Mouse (Mus musculus): ENCODE results near the gene Fam71f2. TPM values are rescaled to one million over a fixed set of nuclear protein-coding genes. Genes with fewer than 3 reads are reported as not detected.

Gene Fam71f2
- polyA plus RNA-seq, 1 experiment, result 0.45 TPM

GRCm38 (mm10) chr6:29299112-29299511, 19.7 kb downstream of the Fam71f2 start:
- Histone ChIP-seq H3K4me3 (ENCODE audit: insufficient read depth, low read depth, low read length) (no peak overlapping the region), H3K4me1 (ENCODE audit: control insufficient read depth, insufficient read depth, low read length) (no peaks in the 10 kb centered on the region), H3K27me3 (replicated peaks; ENCODE audit: control insufficient read depth, insufficient read depth, low read length) (no peaks in the 10 kb centered on the region), H3K36me3 (ENCODE audit: control insufficient read depth, insufficient read depth, low read length) (no peaks in the 10 kb centered on the region), H3K27ac (ENCODE audit: insufficient read depth, low read depth, low read length) (no peak overlapping the region)
- TF ChIP-seq CTCF (conservative IDR thresholded peaks at IDR 0.05; ENCODE audit: insufficient read depth, insufficient read length, low read depth, low read length) (no peak), POLR2A (IDR thresholded peaks at IDR 0.05; ENCODE audit: low read depth, low read length) (no peak)
- no peak for DNase-seq
- WGBS, result 67% methylated on average over 2 of the region's 2 CpGs

GRCm38 (mm10) chr6:29303251-29303650, 23.9 kb downstream of the Fam71f2 start:
- Histone ChIP-seq H3K27me3 (replicated peaks; ENCODE audit: control insufficient read depth, insufficient read depth, low read length) (no peaks in the 10 kb centered on the region), H3K4me3 (ENCODE audit: insufficient read depth, low read depth, low read length) (no peak overlapping the region), H3K36me3 (ENCODE audit: control insufficient read depth, insufficient read depth, low read length) (no peaks in the 10 kb centered on the region), H3K27ac (ENCODE audit: insufficient read depth, low read depth, low read length) (no peak overlapping the region), H3K4me1 (ENCODE audit: control insufficient read depth, insufficient read depth, low read length) (no peaks in the 10 kb centered on the region)
- TF ChIP-seq POLR2A (IDR thresholded peaks at IDR 0.05; ENCODE audit: low read depth, low read length), result no peak
- no peak for TF ChIP-seq CTCF (conservative IDR thresholded peaks at IDR 0.05; ENCODE audit: insufficient read depth, insufficient read length, low read depth, low read length)
- no peak for DNase-seq

GRCm38 (mm10) chr6:29303726-29304125, 24.3 kb downstream of the Fam71f2 start:
- Histone ChIP-seq H3K4me1 (ENCODE audit: control insufficient read depth, insufficient read depth, low read length) (no peaks in the 10 kb centered on the region), H3K36me3 (ENCODE audit: control insufficient read depth, insufficient read depth, low read length) (no peaks in the 10 kb centered on the region), H3K4me3 (ENCODE audit: insufficient read depth, low read depth, low read length) (no peak overlapping the region), H3K27ac (ENCODE audit: insufficient read depth, low read depth, low read length) (no peak overlapping the region), H3K27me3 (replicated peaks; ENCODE audit: control insufficient read depth, insufficient read depth, low read length) (no peaks in the 10 kb centered on the region)
- 29% methylated on average over 5 of the region's 5 CpGs for WGBS
- DNase-seq, result no peak
- TF ChIP-seq CTCF (conservative IDR thresholded peaks at IDR 0.05; ENCODE audit: insufficient read depth, insufficient read length, low read depth, low read length), result no peak
- TF ChIP-seq POLR2A (IDR thresholded peaks at IDR 0.05; ENCODE audit: low read depth, low read length), result no peak

- Histone ChIP-seq H3K27ac (ENCODE audit: insufficient read depth, low read depth, low read length) (no peak overlapping the region), H3K27me3 (replicated peaks; ENCODE audit: control insufficient read depth, insufficient read depth, low read length) (no peaks in the 10 kb centered on the region), H3K36me3 (ENCODE audit: control insufficient read depth, insufficient read depth, low read length) (no peaks in the 10 kb centered on the region), H3K4me1 (ENCODE audit: control insufficient read depth, insufficient read depth, low read length) (no peaks in the 10 kb centered on the region), H3K4me3 (ENCODE audit: insufficient read depth, low read depth, low read length) (no peak overlapping the region)
- TF ChIP-seq POLR2A (IDR thresholded peaks at IDR 0.05; ENCODE audit: low read depth, low read length) (no peak), CTCF (conservative IDR thresholded peaks at IDR 0.05; ENCODE audit: insufficient read depth, insufficient read length, low read depth, low read length) (no peak)
- WGBS, result 94% methylated on average over 4 of the region's 4 CpGs
- DNase-seq, result no peak
Observed at GRCm38 (mm10) chr6:29305462-29305861, 26.1 kb downstream of the Fam71f2 start.

- no peak for TF ChIP-seq POLR2A (IDR thresholded peaks at IDR 0.05; ENCODE audit: low read depth, low read length)
- no peak for TF ChIP-seq CTCF (conservative IDR thresholded peaks at IDR 0.05; ENCODE audit: insufficient read depth, insufficient read length, low read depth, low read length)
- Histone ChIP-seq H3K4me1 (ENCODE audit: control insufficient read depth, insufficient read depth, low read length) (no peaks in the 10 kb centered on the region), H3K36me3 (ENCODE audit: control insufficient read depth, insufficient read depth, low read length) (no peaks in the 10 kb centered on the region), H3K27ac (ENCODE audit: insufficient read depth, low read depth, low read length) (no peak overlapping the region), H3K27me3 (replicated peaks; ENCODE audit: control insufficient read depth, insufficient read depth, low read length) (no peaks in the 10 kb centered on the region), H3K4me3 (ENCODE audit: insufficient read depth, low read depth, low read length) (no peak overlapping the region)
- DNase-seq, result no peak
- 91% methylated on average over 16 of the region's 16 CpGs for WGBS
Observed at GRCm38 (mm10) chr6:29308846-29309605, 29.6 kb downstream of the Fam71f2 start.

- no peak overlapping the region for H3K4me3 ChIP-seq (ENCODE audit: insufficient read depth, low read depth, low read length)
- no peaks in the 10 kb centered on the region for H3K27me3 ChIP-seq (replicated peaks; ENCODE audit: control insufficient read depth, insufficient read depth, low read length)
- WGBS, result 74% methylated on average over 14 of the region's 14 CpGs
- H3K27ac ChIP-seq (ENCODE audit: insufficient read depth, low read depth, low read length), result no peak overlapping the region
- DNase-seq, result no peak
- H3K4me1 ChIP-seq (ENCODE audit: control insufficient read depth, insufficient read depth, low read length), result no peaks in the 10 kb centered on the region
- H3K36me3 ChIP-seq (ENCODE audit: control insufficient read depth, insufficient read depth, low read length), result no peaks in the 10 kb centered on the region
- TF ChIP-seq CTCF (conservative IDR thresholded peaks at IDR 0.05; ENCODE audit: insufficient read depth, insufficient read length, low read depth, low read length) (no peak), POLR2A (IDR thresholded peaks at IDR 0.05; ENCODE audit: low read depth, low read length) (no peak)
Observed at GRCm38 (mm10) chr6:29313690-29314202, 34.4 kb downstream of the Fam71f2 start.

GRCm38 (mm10) chr6:29317286-29317685, 37.9 kb downstream of the Fam71f2 start:
- no peak overlapping the region for H3K4me3 ChIP-seq (ENCODE audit: insufficient read depth, low read depth, low read length)
- H3K36me3 ChIP-seq (ENCODE audit: control insufficient read depth, insufficient read depth, low read length), result no peaks in the 10 kb centered on the region
- H3K27ac ChIP-seq (ENCODE audit: insufficient read depth, low read depth, low read length), result no peak overlapping the region
- DNase-seq, result no peak
- TF ChIP-seq POLR2A (IDR thresholded peaks at IDR 0.05; ENCODE audit: low read depth, low read length), result no peak
- no peak for TF ChIP-seq CTCF (conservative IDR thresholded peaks at IDR 0.05; ENCODE audit: insufficient read depth, insufficient read length, low read depth, low read length)
- 65% methylated on average over 2 of the region's 2 CpGs for WGBS
- no peaks in the 10 kb centered on the region for H3K4me1 ChIP-seq (ENCODE audit: control insufficient read depth, insufficient read depth, low read length)
- H3K27me3 ChIP-seq (replicated peaks; ENCODE audit: control insufficient read depth, insufficient read depth, low read length), result no peaks in the 10 kb centered on the region
